Mouse (Mus musculus) central nervous system, embryonic 18 days (tissue): ENCODE data around the gene Hcfc1. TPM values are rescaled to one million over a fixed set of nuclear protein-coding genes. Genes with fewer than 3 reads are reported as not detected.

Experiments used
- polyA plus RNA-seq: library from polyadenylated mRNA; depleted of rRNA; stranded (reverse); fragments of >200 nt; gene quantifications from 2 replicates; pipeline ENCODE4 v1.2.3, GENCODE M21; 2012; rRNA removed

The Hcfc1 gene
- polyA plus RNA-seq, result 39.8 and 40.1 TPM in 2 replicates

GRCm38 (mm10) chrX:73966248-73967176, at the start of gene Hcfc1:
Gene Hcfc1 (minus strand): TSS chrX:73966357.

DNA sequence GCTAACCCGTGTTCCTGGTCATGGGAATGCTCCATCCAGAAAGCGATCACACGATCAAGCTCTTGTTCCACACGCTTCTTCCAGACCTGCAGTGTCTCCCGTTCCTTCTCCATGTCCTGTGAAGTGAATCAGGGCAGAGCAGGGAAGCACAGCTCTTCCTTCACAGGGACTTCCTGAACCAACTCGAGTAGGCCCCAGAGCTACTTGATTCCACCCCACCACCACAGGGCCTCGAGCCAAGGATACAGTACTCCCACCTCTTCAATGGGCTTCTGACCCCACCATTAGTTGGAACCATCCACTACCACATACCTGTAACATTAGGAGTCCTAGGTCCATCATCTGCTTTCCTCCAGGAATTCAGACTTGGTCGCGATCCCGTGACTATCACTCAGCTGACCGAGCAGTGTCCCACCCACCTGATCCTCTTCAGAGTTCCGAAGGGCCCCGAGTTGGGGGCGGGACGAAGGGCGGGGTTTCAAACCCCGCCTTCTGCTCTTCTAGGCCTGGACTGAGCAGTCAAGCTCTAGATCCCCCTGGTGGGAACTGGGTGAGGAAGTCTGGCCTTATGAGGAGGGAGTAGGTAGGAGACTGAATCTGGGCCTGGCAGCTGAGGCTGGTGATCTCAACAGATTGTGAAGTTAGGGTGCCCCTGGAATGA, 35.6 kb downstream of the Hcfc1 start, which contains the start of gene Renbp:
Gene Renbp (minus strand): TSS at position 449 of the 661 bp plus-strand sequence.

GRCm38 (mm10) chrX:73921823-73922549, 44.2 kb downstream of the Hcfc1 start, which contains the start of the genes Arhgap4 and Naa10:
Gene Arhgap4 (minus strand): TSS chrX:73921870.
Gene Naa10 (minus strand): TSS chrX:73921944.

GRCm38 (mm10) chrX:73895719-73896118, 70.4 kb downstream of the Hcfc1 start, which contains the start of gene L1cam:
Gene L1cam (minus strand): TSS chrX:73896105.

Other genes starting within 250 kb of the Hcfc1 start
- gene Abcd1, start 249.8 kb downstream of the Hcfc1 start, polyA plus RNA-seq, result 16.0 and 17.5 TPM in 2 replicates
- 0.95 and 1.9 TPM in 2 replicates for gene Plxnb3, start 209.3 kb downstream of the Hcfc1 start, polyA plus RNA-seq
- 0.61 and 4.7 TPM in 2 replicates for gene Srpk3, start 192.0 kb downstream of the Hcfc1 start, polyA plus RNA-seq
- 431 and 464 TPM in 2 replicates for gene Idh3g, start 179.5 kb downstream of the Hcfc1 start, polyA plus RNA-seq
- gene Ssr4, start 179.3 kb downstream of the Hcfc1 start, polyA plus RNA-seq, result 161 and 178 TPM in 2 replicates
- gene Pdzd4, start 141.4 kb downstream of the Hcfc1 start, polyA plus RNA-seq, result 133 and 139 TPM in 2 replicates
- not detected in 2 replicates for gene Avpr2, start 74.3 kb downstream of the Hcfc1 start, polyA plus RNA-seq
- 241 and 245 TPM in 2 replicates for gene L1cam, start 70.3 kb downstream of the Hcfc1 start, polyA plus RNA-seq
- 6.3 and 7.0 TPM in 2 replicates for gene Arhgap4, start 44.5 kb downstream of the Hcfc1 start, polyA plus RNA-seq
- 84.7 and 88.1 TPM in 2 replicates for gene Naa10, start 44.4 kb downstream of the Hcfc1 start, polyA plus RNA-seq
- 7.3 and 9.4 TPM in 2 replicates for gene Renbp, start 35.5 kb downstream of the Hcfc1 start, polyA plus RNA-seq
- gene Irak1, start 57.6 kb upstream of the Hcfc1 start, polyA plus RNA-seq, result 64.0 and 65.2 TPM in 2 replicates
- gene Opn1mw, start 161.1 kb upstream of the Hcfc1 start, polyA plus RNA-seq, result 0.06 TPM in 1 of 2 replicates, not detected in the other
- 26.2 and 26.9 TPM in 2 replicates for gene Mecp2, start 169.0 kb upstream of the Hcfc1 start, polyA plus RNA-seq
- gene Tex28, start 201.5 kb upstream of the Hcfc1 start, polyA plus RNA-seq, result not detected in 2 replicates
- gene Tktl1, start 210.9 kb upstream of the Hcfc1 start, polyA plus RNA-seq, result not detected in 2 replicates